Mouse (Mus musculus): ENCODE data around the gene Kank2.

The Kank2 gene

DNA sequence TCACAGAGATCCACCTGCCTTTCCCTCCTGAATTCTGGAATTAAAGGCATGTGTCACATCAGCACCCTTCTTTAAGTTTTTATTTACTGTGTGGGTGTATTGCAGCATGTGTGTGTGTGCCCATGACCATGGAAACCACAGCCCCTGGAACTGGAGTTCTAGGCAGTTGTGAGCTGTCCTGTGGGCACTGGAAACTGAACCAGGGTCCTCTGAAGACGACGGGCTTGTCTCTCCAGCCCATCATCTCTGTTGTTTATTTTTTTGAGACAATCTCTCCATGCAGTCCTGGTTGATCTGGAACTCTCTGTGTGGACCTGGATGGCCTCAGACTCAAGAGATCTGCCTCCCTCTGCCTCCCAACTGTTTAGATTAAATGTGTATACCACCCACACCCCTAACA lies 81.5 kb downstream of the Kank2 start:
- DNase-seq (ENCODE audit: low read depth, low spot score), result no peak

Measured in 3T3-L1 (cell line).